Mouse (Mus musculus) midbrain, postnatal 0 days (tissue): Measurements from ENCODE around the gene Med29. TPM values are rescaled to one million over a fixed set of nuclear protein-coding genes. Genes with fewer than 3 reads are reported as not detected.

Experiments
- ATAC-seq: fragments of 200-750 bp; cut with Nextera tagmentation; 2 replicates; pipeline ENCODE4 v1.8.0; 2017; ENCODE audit warnings: moderate number of reproducible peaks, mild to moderate bottlenecking, moderate TSS enrichment, moderate library complexity; ENCODE audit not compliant: low FRiP score
- DNase-seq: peaks from one replicate; pipeline ENCODE4 v3.0.0-alpha.2; 2015; ENCODE audit warnings: low spot score
- H3K27ac ChIP-seq: fragments of 300-500 bp; sonication (generic); 2 replicates; pipeline ENCODE4 v1.5.1; 2014; ENCODE audit warnings: low read depth, mild to moderate bottlenecking, low read length, mixed read lengths
- H3K27me3 ChIP-seq: fragments of 300-500 bp; sonication (generic); 2 replicates; pipeline ENCODE4 v1.6.1; 2014; ENCODE audit warnings: low read length, control low read depth, mixed read lengths; ENCODE audit not compliant: insufficient read depth
- H3K36me3 ChIP-seq: fragments of 300-500 bp; sonication (generic); 2 replicates; pipeline ENCODE4 v1.6.1; 2014; ENCODE audit warnings: low read length, control low read depth, mixed read lengths; ENCODE audit not compliant: insufficient read depth
- H3K4me1 ChIP-seq: fragments of 300-500 bp; sonication (generic); 2 replicates; pipeline ENCODE4 v1.6.1; 2014; ENCODE audit warnings: mild to moderate bottlenecking, control low read depth, antibody characterized with exemption, low read length, mixed read lengths; ENCODE audit not compliant: insufficient read depth
- H3K4me2 ChIP-seq: fragments of 300-500 bp; sonication (generic); 2 replicates; pipeline ENCODE4 v1.6.1; 2014; ENCODE audit warnings: low read depth, mild to moderate bottlenecking, low read length, mixed read lengths; ENCODE audit not compliant: poor library complexity, severe bottlenecking
- H3K4me3 ChIP-seq: fragments of 300-500 bp; sonication (generic); 2 replicates; pipeline ENCODE4 v1.5.1; 2014; ENCODE audit warnings: low read depth, mild to moderate bottlenecking, low read length, moderate library complexity
- H3K9ac ChIP-seq: fragments of 300-500 bp; sonication (generic); replicated peaks from 2 replicates; pipeline ENCODE4 v1.6.1; 2014; ENCODE audit warnings: mild to moderate bottlenecking, low read length, moderate library complexity, mixed read lengths; ENCODE audit not compliant: poor library complexity, severe bottlenecking
- H3K9me3 ChIP-seq: fragments of 300-500 bp; sonication (generic); 2 replicates; pipeline ENCODE4 v1.6.1; 2016; ENCODE audit warnings: low read length, control low read depth
- CTCF ChIP-seq: IDR thresholded peaks from 2 replicates; pipeline ENCODE4 v1.5.1; 2016; ENCODE audit warnings: antibody characterized with exemption, mild to moderate bottlenecking
- WGBS: fragments of 180-500 bp; shearing (Covaris S2); extraction: QIAGEN DNeasy Blood & Tissue Kit; methylation state at CpG from one replicate; pipeline ENCODE4 v1.1.7; 2014; 5-methylcytosine and 5-hydroxymethylcytosine counted together
- polyA plus RNA-seq: library from polyadenylated mRNA; unstranded; fragments of >200 nt; fragmentation: Nextera tagmentation; extraction: Ambion mirVana; gene quantifications from 2 replicates; pipeline ENCODE4 v1.2.1, GENCODE M21; 2015
- total RNA-seq: library from RNA; depleted of rRNA; stranded (reverse); fragments of >200 nt; gene quantifications from 2 replicates; pipeline ENCODE4 v1.2.3, GENCODE M21; 2014

The Med29 gene
- total and polyA plus RNA-seq, 2 experiments from 2014 or later: 37.9 to 41.6 TPM

DNA sequence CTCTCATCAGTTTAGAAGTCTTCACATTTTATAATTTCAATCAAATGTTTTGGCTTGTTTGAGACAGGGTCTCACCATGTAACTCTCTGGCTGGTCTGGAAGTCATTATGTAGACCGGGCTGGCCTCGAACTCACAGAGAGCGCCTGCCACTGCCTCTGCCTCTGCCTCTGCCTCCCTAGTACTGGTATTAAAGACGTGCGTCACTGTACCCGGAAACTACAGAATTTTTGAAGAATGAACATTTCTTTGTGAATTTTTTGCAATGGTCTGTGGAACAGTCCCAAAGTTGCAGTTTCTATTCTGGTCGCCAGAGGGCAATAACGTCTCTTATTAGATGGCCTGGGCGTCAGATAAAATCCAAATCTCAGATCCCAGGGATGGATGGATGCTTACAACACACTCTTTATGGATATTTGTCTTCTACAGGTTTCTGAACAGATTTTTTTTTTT lies 19.4 kb downstream of the Med29 start:
- Histone ChIP-seq H3K4me3 (peak overlapping the region; percentile 77), H3K27ac (peak overlapping the region; percentile 51), H3K4me2 (peak overlapping the region; percentile 99), H3K4me1 (peaks cover 18% of the 10 kb centered on the region; the same call in 1 of the 2 replicates), H3K9me3 (no peaks in the 10 kb centered on the region), H3K27me3 (no peaks in the 10 kb centered on the region), H3K36me3 (no peaks in the 10 kb centered on the region), H3K9ac (no peak overlapping the region)
- WGBS: under 1% methylated on average over 9 of the region's 9 CpGs
- ATAC-seq (peak; percentile 18), DNase-seq (peak; percentile 92)
- TF ChIP-seq CTCF: peak; percentile 81

DNA sequence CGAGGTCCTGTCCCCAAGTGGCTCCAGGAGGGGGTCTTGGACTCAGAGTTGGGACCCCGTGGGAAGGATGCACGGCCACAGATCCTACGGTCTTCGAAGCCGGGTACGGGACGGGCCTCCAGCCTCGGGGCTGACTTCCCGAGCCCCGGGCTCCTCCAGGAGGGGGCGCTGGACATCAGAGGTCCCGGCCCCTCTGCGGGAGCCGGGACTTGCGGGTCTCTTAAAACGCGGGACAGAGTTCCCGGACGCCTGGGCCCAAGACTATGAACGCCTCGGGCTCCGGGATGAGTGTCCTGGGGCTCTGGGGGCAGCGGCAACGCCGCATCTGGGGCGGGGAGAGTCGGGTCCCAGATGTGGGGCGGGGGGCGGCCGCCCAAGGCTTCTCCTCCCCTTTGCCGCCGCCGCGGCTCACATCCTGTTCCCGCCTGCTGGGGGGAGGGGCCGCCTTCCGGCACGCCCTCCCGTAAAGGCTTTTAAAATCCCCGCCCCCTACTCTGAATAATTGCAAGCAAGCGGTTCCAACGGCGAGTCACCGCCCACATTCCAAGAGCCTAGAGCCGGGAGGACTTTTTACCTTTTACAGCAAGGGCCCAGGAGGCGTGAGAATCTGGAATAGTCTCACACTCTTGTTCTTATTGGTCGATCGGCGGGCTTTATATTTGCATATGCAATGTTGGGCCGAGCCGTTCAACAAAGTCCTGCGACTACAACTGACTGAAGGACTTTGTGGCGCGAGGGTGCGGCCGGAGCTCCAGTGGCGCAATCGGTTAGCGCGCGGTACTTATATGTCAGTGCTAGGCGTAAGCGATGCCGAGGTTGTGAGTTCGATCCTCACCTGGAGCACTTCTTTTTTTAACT lies 20.0 kb downstream of the Med29 start, which contains the start of gene Plekhg2:
Plekhg2 (minus strand) TSS at position 349 of the 858 bp plus-strand sequence.
- WGBS: under 1% methylated on average over 58 of the region's 66 CpGs
- no peaks in the 10 kb centered on the region for H3K27me3 ChIP-seq
- H3K36me3 ChIP-seq: no peaks in the 10 kb centered on the region
- peaks cover 18% of the 10 kb centered on the region; the same call in 1 of the 2 replicates for H3K4me1 ChIP-seq
- DNase-seq (peak; percentile 97), ATAC-seq (peak; percentile 86)
- peak within 1 kb of the TSS; percentile 73 for H3K9ac ChIP-seq
- peak; percentile 59 for TF ChIP-seq CTCF
- H3K9me3 ChIP-seq: no peaks in the 10 kb centered on the region
- H3K4me2 ChIP-seq: peak within 1 kb of the TSS; percentile 99
- peak within 1 kb of the TSS; percentile 51 for H3K27ac ChIP-seq
- H3K4me3 ChIP-seq: peak within 1 kb of the TSS; percentile 77

DNA sequence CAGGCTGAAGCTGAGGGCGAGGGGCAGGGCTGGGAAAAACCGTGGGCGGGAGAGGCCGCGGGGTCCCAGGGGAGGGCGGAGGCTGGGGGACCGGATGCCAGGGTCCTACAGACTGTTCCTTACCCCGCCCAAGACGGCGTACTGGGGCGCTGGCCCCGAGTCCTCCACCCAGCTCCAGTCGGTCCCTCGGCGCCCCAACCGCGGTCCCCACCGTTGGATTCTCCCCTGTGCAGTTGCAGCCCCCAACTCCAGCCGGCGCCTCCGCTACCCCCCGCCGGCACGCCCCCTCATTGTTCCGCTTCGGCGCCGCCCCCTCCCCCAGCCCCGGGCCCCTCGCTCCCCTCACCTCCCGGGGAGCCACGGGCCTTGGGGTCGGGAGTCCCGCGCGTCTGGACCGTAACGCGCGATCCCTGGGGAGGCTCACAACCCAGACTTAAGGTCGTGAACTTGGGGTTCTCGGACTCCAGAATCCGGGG lies 21.0 kb downstream of the Med29 start:
- H3K4me1 ChIP-seq: peaks cover 18% of the 10 kb centered on the region; the same call in 1 of the 2 replicates
- DNase-seq: no peak
- under 1% methylated on average over 38 of the region's 43 CpGs for WGBS
- ATAC-seq: no peak
- H3K4me3 ChIP-seq: peak overlapping the region; percentile 77
- H3K27ac ChIP-seq: peak overlapping the region; percentile 51
- no peaks in the 10 kb centered on the region for H3K27me3 ChIP-seq
- no peaks in the 10 kb centered on the region for H3K9me3 ChIP-seq
- peak overlapping the region; percentile 99 for H3K4me2 ChIP-seq
- TF ChIP-seq CTCF: no peak
- no peaks in the 10 kb centered on the region for H3K36me3 ChIP-seq
- H3K9ac ChIP-seq: peak overlapping the region; percentile 73

DNA sequence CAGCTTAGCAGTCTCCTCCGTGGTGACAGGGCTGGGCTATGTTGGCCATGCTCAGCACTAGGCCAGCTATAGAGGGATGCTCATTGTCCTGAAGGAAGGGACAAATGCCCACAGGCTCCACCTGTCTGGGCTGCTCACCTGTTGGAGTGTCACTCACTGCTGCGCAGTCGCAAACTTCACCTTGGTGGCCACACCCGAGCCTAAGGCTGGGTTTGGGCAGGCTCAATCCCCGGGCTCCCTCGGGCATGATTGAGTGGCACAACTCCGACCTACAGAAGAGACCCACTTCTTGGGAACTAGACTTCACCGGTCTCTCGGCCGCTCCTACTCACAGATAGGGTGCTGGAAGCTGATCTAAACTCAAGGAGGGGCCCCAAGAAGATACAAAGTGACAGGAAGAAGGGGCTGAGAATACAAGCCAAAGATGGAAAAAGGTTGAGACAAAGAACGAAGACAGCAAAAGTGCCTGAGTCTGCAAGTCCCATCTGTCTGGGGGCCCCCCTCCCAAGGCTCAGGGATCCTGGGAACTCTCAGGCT lies 21.5 kb downstream of the Med29 start:
- H3K4me1 ChIP-seq: peaks cover 13% of the 10 kb centered on the region; the same call in 1 of the 2 replicates
- 10% methylated on average over 11 of the region's 11 CpGs for WGBS
- no peaks in the 10 kb centered on the region for H3K36me3 ChIP-seq
- H3K9ac ChIP-seq: peak overlapping the region; percentile 73
- peak overlapping the region; percentile 99 for H3K4me2 ChIP-seq
- peak overlapping the region; percentile 77 for H3K4me3 ChIP-seq
- ATAC-seq (no peak), DNase-seq (no peak)
- TF ChIP-seq CTCF: no peak
- no peaks in the 10 kb centered on the region for H3K27me3 ChIP-seq
- no peaks in the 10 kb centered on the region for H3K9me3 ChIP-seq
- peak overlapping the region; percentile 51; the same call in 1 of the 2 replicates for H3K27ac ChIP-seq

DNA sequence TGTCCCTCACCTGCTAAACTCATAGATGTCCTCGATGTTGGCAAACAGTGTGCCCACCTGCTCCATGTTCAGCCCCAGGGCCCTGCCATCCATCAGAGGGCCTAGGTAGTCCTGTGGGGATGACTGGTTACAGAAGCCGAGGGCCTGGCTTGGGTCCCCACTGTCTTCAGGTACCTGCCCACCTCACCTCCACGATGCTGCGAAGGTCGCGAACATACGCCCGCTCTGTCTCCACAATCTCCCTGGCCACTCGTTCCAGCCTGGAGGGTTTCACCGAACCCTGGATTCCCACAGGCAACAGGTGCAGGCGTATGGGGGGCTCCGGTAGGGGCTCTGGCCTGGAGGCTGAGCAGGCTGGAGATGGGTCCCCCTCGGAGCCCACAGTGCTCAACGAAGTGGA lies 22.5 kb downstream of the Med29 start:
- no peak overlapping the region for H3K9ac ChIP-seq
- WGBS: 92% methylated on average over 14 of the region's 14 CpGs
- H3K4me3 ChIP-seq: no peak overlapping the region
- H3K27me3 ChIP-seq: no peaks in the 10 kb centered on the region
- H3K27ac ChIP-seq: no peak overlapping the region
- DNase-seq: no peak
- H3K4me1 ChIP-seq: peaks cover 10% of the 10 kb centered on the region; the same call in 1 of the 2 replicates
- no peak overlapping the region; the same call in 1 of the 2 replicates for H3K4me2 ChIP-seq
- no peaks in the 10 kb centered on the region for H3K36me3 ChIP-seq
- ATAC-seq: no peak
- no peak for TF ChIP-seq CTCF
- H3K9me3 ChIP-seq: no peaks in the 10 kb centered on the region
